Mouse (Mus musculus) CH12.LX (cell line): ENCODE results near the gene Clec4d. TPM values are rescaled to one million over a fixed set of nuclear protein-coding genes. Genes with fewer than 3 reads are reported as not detected.

Source experiments
- DNase-seq: peaks from one replicate; pipeline ENCODE4 v3.0.0-alpha.2; 2013; ENCODE audit errors: extremely low read depth
- H3K27ac ChIP-seq: 2 replicates; pipeline ENCODE4 v1.5.1; 2012; ENCODE audit warnings: low read depth, mild to moderate bottlenecking, control low read depth, moderate library complexity; ENCODE audit not compliant: insufficient read depth
- H3K27me3 ChIP-seq: replicated peaks from 2 replicates; pipeline ENCODE3; 2012; ENCODE audit warnings: inconsistent platforms
- H3K36me3 ChIP-seq, 2 experiments: replicated peaks in 1 of 2; 2 replicates each; pipeline versions ENCODE3 to v1.6.1; 2012; ENCODE audit warnings: inconsistent platforms in 1 of 2, low read length in 1 of 2, mild to moderate bottlenecking in 1 of 2, mixed read lengths in 1 of 2, moderate library complexity in 1 of 2; ENCODE audit not compliant: control insufficient read depth in 1 of 2, insufficient read depth in 1 of 2
- H3K4me1 ChIP-seq, 2 experiments: 2 replicates each; pipeline ENCODE4 v1.6.1; 2012; ENCODE audit warnings: inconsistent platforms in 1 of 2, moderate library complexity in 1 of 2; ENCODE audit not compliant: insufficient read depth in 2 of 2, control insufficient read depth in 1 of 2
- H3K4me2 ChIP-seq: 2 replicates; pipeline ENCODE4 v1.6.1; 2012; ENCODE audit warnings: low read depth, mild to moderate bottlenecking, control low read depth; ENCODE audit not compliant: poor library complexity, insufficient read depth, severe bottlenecking
- H3K4me3 ChIP-seq, 3 experiments: fragments of 150-350 bp in 1 of 3; sonication (generic) in 1 of 3; replicated peaks in 1 of 3; 2 replicates each; pipeline versions ENCODE3 to v1.5.1; 2011 to 2012; ENCODE audit warnings: low read depth in 2 of 3, low read length in 2 of 3, mild to moderate bottlenecking in 2 of 3, moderate library complexity in 2 of 3, control low read depth in 1 of 3, improper control_type of control experiment in 1 of 3, inconsistent platforms in 1 of 3, mixed read lengths in 1 of 3; ENCODE audit not compliant: poor library complexity in 1 of 3
- H3K79me2 ChIP-seq: replicated peaks from 2 replicates; pipeline ENCODE4 v1.6.1; 2012; ENCODE audit warnings: mild to moderate bottlenecking, moderate library complexity; ENCODE audit not compliant: control insufficient read depth, poor library complexity, insufficient read depth, severe bottlenecking; ENCODE audit errors: extremely low read depth
- H3K9ac ChIP-seq: 2 replicates; pipeline ENCODE4 v1.6.1; 2012; ENCODE audit warnings: low read depth, mild to moderate bottlenecking, control low read depth, moderate library complexity; ENCODE audit not compliant: insufficient read depth
- H3K9me3 ChIP-seq: replicated peaks from 2 replicates; pipeline ENCODE3; 2012; ENCODE audit warnings: low read length, inconsistent platforms, mixed read lengths
- BHLHE40 ChIP-seq: IDR thresholded peaks from 2 replicates; pipeline ENCODE4 v1.6.1; 2011; ENCODE audit warnings: mild to moderate bottlenecking, low read depth, low read length, improper control_type of control experiment
- CHD2 ChIP-seq: IDR thresholded peaks from 2 replicates; pipeline ENCODE4 v1.6.1; 2011; ENCODE audit warnings: low read length, improper control_type of control experiment
- CTCF ChIP-seq, 2 experiments: IDR thresholded peaks in 1 of 2; conservative IDR thresholded peaks in 1 of 2; 2 replicates each; pipeline ENCODE4 v1.5.1; 2011 to 2012; ENCODE audit warnings: low read depth in 2 of 2, low read length in 2 of 2, improper control_type of control experiment in 1 of 2, inconsistent platforms in 1 of 2, mild to moderate bottlenecking in 1 of 2, moderate library complexity in 1 of 2
- E2F4 ChIP-seq: IDR thresholded peaks from 2 replicates; pipeline ENCODE4 v1.6.1; 2011; ENCODE audit warnings: low read depth, low read length, improper control_type of control experiment; ENCODE audit not compliant: insufficient replicate concordance
- EP300 ChIP-seq: IDR thresholded peaks from 2 replicates; pipeline ENCODE4 v1.6.1; 2011; ENCODE audit warnings: low read length, improper control_type of control experiment
- GABPA ChIP-seq: IDR thresholded peaks from 2 replicates; pipeline ENCODE4 v1.6.1; 2012; ENCODE audit warnings: low read depth, low read length, improper control_type of control experiment, inconsistent platforms; ENCODE audit not compliant: insufficient replicate concordance
- IRF4 ChIP-seq: IDR thresholded peaks from 2 replicates; pipeline ENCODE4 v1.6.1; 2014; ENCODE audit warnings: low read depth, mild to moderate bottlenecking, inconsistent platforms, low read length, improper control_type of control experiment
- MAZ ChIP-seq: IDR thresholded peaks from 2 replicates; pipeline ENCODE4 v1.6.1; 2012; ENCODE audit warnings: low read depth, mild to moderate bottlenecking, inconsistent platforms, low read length, improper control_type of control experiment, moderate library complexity
- MEF2A ChIP-seq: IDR thresholded peaks from 2 replicates; pipeline ENCODE4 v1.6.1; 2014; ENCODE audit warnings: low read depth, mild to moderate bottlenecking, inconsistent platforms, low read length, improper control_type of control experiment, borderline replicate concordance
- NELFE ChIP-seq: IDR thresholded peaks from 2 replicates; pipeline ENCODE4 v1.6.1; 2011; ENCODE audit warnings: low read depth, low read length, improper control_type of control experiment
- PAX5 ChIP-seq: IDR thresholded peaks from 2 replicates; pipeline ENCODE4 v1.6.1; 2012; ENCODE audit warnings: low read length, inconsistent platforms, mixed read lengths
- POLR2AphosphoS2 ChIP-seq: IDR thresholded peaks from 2 replicates; pipeline ENCODE4 v1.6.1; 2011; ENCODE audit warnings: low read depth, low read length, improper control_type of control experiment
- SMC3 ChIP-seq: IDR thresholded peaks from 2 replicates; pipeline ENCODE4 v1.6.1; 2011; ENCODE audit warnings: low read depth, low read length, improper control_type of control experiment
- TBP ChIP-seq: conservative IDR thresholded peaks from 2 replicates; pipeline ENCODE4 v1.6.1; 2011; ENCODE audit warnings: low read depth, low read length, improper control_type of control experiment
- TCF12 ChIP-seq: IDR thresholded peaks from 2 replicates; pipeline ENCODE4 v1.6.1; 2014; ENCODE audit warnings: low read depth, mild to moderate bottlenecking, inconsistent platforms, low read length, improper control_type of control experiment
- UBTF ChIP-seq: IDR thresholded peaks from 2 replicates; pipeline ENCODE4 v1.6.1; 2012; ENCODE audit warnings: low read depth, mild to moderate bottlenecking, inconsistent platforms, low read length, improper control_type of control experiment, moderate library complexity
- USF1 ChIP-seq: IDR thresholded peaks from 2 replicates; pipeline ENCODE4 v1.6.1; 2014; ENCODE audit warnings: low read depth, mild to moderate bottlenecking, inconsistent platforms, low read length, improper control_type of control experiment
- USF2 ChIP-seq: conservative IDR thresholded peaks from 2 replicates; pipeline ENCODE4 v1.6.1; 2011; ENCODE audit warnings: low read depth, low read length, improper control_type of control experiment
- ZC3H11A ChIP-seq: IDR thresholded peaks from 2 replicates; pipeline ENCODE4 v1.6.1; 2012; ENCODE audit warnings: low read depth, mild to moderate bottlenecking, inconsistent platforms, low read length, improper control_type of control experiment
- ZKSCAN1 ChIP-seq: IDR thresholded peaks from 2 replicates; pipeline ENCODE4 v1.6.1; 2012; ENCODE audit warnings: low read depth, inconsistent platforms, low read length, improper control_type of control experiment, borderline replicate concordance
- ZMIZ1 ChIP-seq: IDR thresholded peaks from 2 replicates; pipeline ENCODE4 v1.6.1; 2012; ENCODE audit warnings: low read depth, mild to moderate bottlenecking, inconsistent platforms, low read length, improper control_type of control experiment
- ZNF384 ChIP-seq: IDR thresholded peaks from 2 replicates; pipeline ENCODE4 v1.6.1; 2012; ENCODE audit warnings: low read depth, low read length, improper control_type of control experiment, inconsistent platforms
- dilution Hi-C: fragments of 300-500 bp; cut with MboI; formaldehyde crosslinking; loops from 2 replicates; pipeline ENCODE4 v1.14.3; 2020; ENCODE audit warnings: low sequenced_read_pairs; ENCODE audit not compliant: extremely low pct_unique_long_range_greater_than_20kb, extremely low pct_ligation_motif_present
- in situ Hi-C: fragments of 300-500 bp; cut with MboI; formaldehyde crosslinking; loops from 3 replicates; pipeline ENCODE4 v1.14.3; 2019; ENCODE audit warnings: low sequenced_read_pairs, low pct_ligation_motif_present, low pct_unique_long_range_greater_than_20kb, mixed read lengths
- polyA plus RNA-seq: library from polyadenylated mRNA; unstranded; fragments of >175 nt; gene quantifications from 2 replicates; pipeline ENCODE4 v1.2.1, GENCODE M21; 2012; ENCODE audit warnings: low read depth; ENCODE audit not compliant: insufficient read length
- total RNA-seq, 2 experiments: library from RNA; depleted of rRNA; stranded (reverse); fragments of 300-350 nt in 1 of 2; fragments of >200 nt in 1 of 2; gene quantifications; 2 replicates each; pipeline ENCODE4 v1.2.3; 2012 to 2014

The Clec4d gene
- total and polyA plus RNA-seq, 3 experiments = not detected

DNA sequence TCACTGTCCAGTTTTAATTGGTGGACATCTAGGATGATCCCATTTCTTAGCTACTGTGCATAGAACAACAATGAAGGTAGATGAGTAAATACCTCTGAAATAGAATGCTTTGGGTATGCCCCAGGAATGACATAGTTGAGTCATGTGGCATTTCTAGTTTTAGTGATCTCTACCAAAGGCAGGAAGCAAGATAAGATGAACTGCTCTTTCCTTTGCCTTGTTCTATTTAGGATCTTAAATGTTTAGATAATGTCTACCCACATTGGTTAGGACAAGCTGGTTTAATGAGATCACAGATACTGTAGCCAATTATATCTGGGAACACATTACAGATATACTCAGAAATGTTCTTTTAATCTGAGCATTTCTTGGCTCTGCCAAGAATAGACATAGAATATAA lies 24.3 kb upstream of the Clec4d start:
- H3K79me2 ChIP-seq = no peaks in the 10 kb centered on the region
- no peak overlapping the region for H3K4me2 ChIP-seq
- no peaks in the 10 kb centered on the region for H3K27me3 ChIP-seq
- no peaks in the 10 kb centered on the region for H3K36me3 ChIP-seq
- dilution Hi-C loops (no loop called here), in situ Hi-C loops (no loop called here)
- no peaks in the 10 kb centered on the region for H3K4me1 ChIP-seq
- H3K27ac ChIP-seq = no peak overlapping the region
- no peak overlapping the region for H3K4me3 ChIP-seq
- H3K9me3 ChIP-seq = no peaks in the 10 kb centered on the region
- DNase-seq = no peak
- no peak for TF ChIP-seq USF1
- TF ChIP-seq ZNF384 = no peak
- TF ChIP-seq ZMIZ1 = no peak
- no peak for TF ChIP-seq MEF2A
- no peak for TF ChIP-seq BHLHE40
- no peak for TF ChIP-seq ZKSCAN1
- no peak for TF ChIP-seq SMC3
- no peak for TF ChIP-seq TCF12
- no peak for TF ChIP-seq USF2
- TF ChIP-seq GABPA = no peak
- TF ChIP-seq TBP = no peak
- TF ChIP-seq PAX5 = no peak
- TF ChIP-seq MAZ = no peak
- TF ChIP-seq CHD2 = no peak
- no peak for TF ChIP-seq CTCF (conservative IDR thresholded peaks at IDR 0.05 in 1 of 2, IDR thresholded peaks at IDR 0.05 in 1 of 2; ENCODE audit: low read depth in 2 of 2, low read length in 2 of 2)
- TF ChIP-seq POLR2AphosphoS2 = no peak
- TF ChIP-seq E2F4 = no peak
- TF ChIP-seq UBTF = no peak
- no peak for TF ChIP-seq NELFE
- TF ChIP-seq ZC3H11A = no peak
- H3K9ac ChIP-seq = no peak overlapping the region

DNA sequence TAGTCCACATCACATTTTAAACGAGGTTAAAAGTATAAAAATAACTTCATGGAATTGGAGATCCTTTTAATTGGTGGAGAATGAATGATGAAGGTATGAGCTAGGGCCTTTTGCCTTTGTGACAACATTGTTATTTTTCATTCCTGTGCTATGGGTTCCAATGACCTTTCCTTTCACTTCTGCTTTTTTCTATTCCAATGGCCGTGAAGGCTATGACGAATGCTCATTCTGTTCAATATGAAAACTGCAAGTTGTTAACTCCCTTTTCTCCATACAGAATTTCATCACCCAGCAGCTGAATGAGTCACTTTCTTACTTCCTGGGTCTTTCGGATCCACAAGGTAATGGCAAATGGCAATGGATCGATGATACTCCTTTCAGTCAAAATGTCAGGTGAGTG lies 17.7 kb upstream of the Clec4d start:
- Histone ChIP-seq H3K9me3 (no peaks in the 10 kb centered on the region), H3K27me3 (no peaks in the 10 kb centered on the region), H3K27ac (no peak overlapping the region), H3K36me3 (no peaks in the 10 kb centered on the region), H3K79me2 (no peaks in the 10 kb centered on the region), H3K9ac (no peak overlapping the region), H3K4me1 (0 out of 4 replicates have a peak, but pooled peaks cover 0 to 3% of the 10 kb centered on the region in 2 experiments), H3K4me2 (0 out of 2 replicates have a peak overlapping the region, but pooled peaks have one; percentile 31), H3K4me3 (no peak overlapping the region)
- no peak for TF ChIP-seq USF2
- TF ChIP-seq IRF4 = peak; percentile 63
- TF ChIP-seq E2F4 = no peak
- peak; percentile 64 for TF ChIP-seq EP300
- in situ Hi-C loops (no loop called here), dilution Hi-C loops (no loop called here)
- DNase-seq = peak; percentile 44
